Mouse (Mus musculus): ENCODE results near the gene Ptprr. TPM values are rescaled to one million over a fixed set of nuclear protein-coding genes. Genes with fewer than 3 reads are reported as not detected.

The Ptprr gene
- total RNA-seq, 2 experiments from 2014 or later, result 20.3 to 22.0 TPM

DNA sequence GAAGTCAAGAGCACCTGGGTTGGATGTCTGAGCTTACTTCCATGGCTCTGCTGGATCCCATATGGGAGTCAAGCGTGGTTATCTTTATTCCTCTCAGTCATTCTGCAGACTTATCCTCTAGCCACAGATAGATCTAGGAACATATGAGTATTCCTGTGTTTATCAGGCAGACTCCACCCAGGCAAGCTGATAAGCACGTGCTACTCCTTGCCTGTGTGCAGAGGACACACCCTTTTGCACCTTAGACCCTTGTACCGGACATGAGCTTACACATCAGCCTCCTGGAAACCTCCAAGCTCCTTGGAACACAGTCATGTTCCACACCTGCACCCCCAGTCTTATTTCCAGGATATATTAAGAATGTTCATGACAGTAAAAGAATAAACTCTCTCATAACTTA lies 165.2 kb downstream of the Ptprr start:
- DNase-seq (ENCODE audit: low spot score in 2 of 2), result no peak
- intact Hi-C loops (cut with DNase I), result no loop called here

DNA sequence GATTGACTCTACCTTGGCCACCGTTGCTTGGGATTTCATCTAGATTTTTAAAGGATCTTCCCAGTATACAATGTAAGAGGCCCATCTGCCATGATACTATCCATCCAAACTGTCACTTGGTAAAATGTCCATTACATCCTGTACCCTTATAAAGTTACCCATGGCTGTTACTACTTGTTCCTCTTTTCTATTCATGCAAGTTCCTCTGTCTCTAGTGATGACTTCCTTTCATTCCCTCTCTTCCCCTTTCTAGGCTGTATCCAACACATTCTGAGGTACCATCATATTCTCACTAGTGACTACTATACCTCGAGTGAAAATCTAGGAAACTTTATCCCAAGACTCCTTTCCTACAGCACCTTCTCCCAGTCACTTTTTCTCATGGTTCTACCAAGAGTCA lies 173.7 kb downstream of the Ptprr start:
- DNase-seq (ENCODE audit: low spot score in 2 of 2), result no peak
- intact Hi-C loops (cut with DNase I), result no loop called here

DNA sequence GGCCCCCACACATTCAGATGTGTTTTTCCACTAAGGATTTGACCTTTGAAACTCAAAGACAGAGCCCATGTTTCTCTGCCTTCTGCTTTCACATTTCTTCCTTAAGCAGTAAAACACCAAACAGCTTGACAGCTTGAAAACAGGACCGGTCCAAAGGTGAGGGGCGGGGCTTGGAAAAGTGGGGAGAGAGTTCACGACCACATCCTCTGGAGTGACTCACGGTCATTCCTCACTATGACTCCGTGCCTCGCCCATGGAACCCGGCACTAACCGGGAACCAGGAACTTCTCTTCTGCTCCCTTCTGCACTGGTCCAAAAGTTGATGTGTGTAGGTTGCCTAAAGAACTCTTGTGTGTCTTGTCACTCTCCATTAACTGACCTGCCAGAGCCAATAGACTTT lies 174.3 kb downstream of the Ptprr start:
- intact Hi-C loops (cut with DNase I), result no loop called here
- DNase-seq (ENCODE audit: low spot score in 2 of 2), result no peak

DNA sequence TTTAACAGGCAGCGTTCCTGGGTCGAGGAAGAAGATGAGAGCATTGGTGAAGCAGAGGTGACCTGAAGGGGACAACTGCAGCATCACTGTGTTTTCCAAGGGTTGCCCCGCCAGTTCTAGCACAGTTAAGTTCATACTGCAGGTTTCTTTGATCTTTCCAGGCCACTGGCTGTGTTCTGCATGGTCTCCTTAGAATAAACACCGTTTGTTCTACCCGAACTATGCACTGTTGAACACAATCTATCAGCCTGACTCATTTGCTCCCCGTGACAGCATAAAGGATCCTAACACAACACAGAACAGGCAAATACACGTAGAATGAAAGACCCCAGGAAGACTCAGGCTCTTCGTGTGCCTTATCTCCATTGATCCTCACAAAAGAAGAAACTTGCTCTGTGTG lies 176.4 kb downstream of the Ptprr start:
- intact Hi-C loops (cut with DNase I), result no loop called here
- no peak for DNase-seq (ENCODE audit: low spot score in 2 of 2)

DNA sequence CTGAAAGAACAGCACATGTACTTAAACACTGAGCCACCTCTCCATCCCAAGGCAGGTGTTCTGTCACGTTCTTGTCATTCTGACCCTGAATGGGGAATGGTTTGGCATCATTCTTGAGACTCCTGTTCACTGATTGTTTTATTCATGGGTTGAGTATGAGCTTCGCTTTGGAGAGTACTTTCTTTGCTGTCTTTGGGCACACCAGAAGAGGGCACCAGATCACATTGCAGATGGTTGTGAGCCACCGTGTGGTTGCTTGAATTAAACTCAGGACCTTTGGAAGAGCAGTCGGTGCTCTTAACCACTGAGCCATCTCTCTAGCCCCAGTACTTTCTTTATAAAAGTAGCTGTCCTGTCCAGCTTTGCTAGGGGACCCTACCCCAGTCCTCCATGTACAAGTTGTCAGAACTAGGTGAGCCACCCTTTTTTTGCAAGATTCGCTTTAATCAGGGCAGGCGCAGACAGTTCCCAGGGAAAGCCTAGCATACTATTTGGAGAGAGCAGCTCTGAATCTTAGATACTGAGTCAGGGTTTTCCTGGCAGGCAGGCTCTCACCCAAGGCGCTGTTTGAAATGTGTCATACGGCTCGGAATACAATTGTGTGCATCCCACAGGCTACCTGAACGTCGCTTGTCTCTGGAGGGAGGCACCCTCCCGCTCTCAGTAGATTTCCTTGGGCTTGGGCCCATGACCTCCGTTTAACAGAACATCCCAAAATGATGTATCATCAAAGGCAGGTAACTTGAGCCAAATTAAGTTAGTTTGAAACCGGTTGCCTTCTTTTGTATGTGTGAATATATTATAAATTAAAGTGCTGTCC lies 178.8 kb downstream of the Ptprr start:
- intact Hi-C loops (cut with DNase I), result loop anchor here (1.0 to 2.0 kb wide), 3 partner anchors 113 to 276 kb away; partner anchors contain the start of gene Ptprr
- peak; percentile 13 to 49 for DNase-seq (ENCODE audit: low spot score in 2 of 2)

DNA sequence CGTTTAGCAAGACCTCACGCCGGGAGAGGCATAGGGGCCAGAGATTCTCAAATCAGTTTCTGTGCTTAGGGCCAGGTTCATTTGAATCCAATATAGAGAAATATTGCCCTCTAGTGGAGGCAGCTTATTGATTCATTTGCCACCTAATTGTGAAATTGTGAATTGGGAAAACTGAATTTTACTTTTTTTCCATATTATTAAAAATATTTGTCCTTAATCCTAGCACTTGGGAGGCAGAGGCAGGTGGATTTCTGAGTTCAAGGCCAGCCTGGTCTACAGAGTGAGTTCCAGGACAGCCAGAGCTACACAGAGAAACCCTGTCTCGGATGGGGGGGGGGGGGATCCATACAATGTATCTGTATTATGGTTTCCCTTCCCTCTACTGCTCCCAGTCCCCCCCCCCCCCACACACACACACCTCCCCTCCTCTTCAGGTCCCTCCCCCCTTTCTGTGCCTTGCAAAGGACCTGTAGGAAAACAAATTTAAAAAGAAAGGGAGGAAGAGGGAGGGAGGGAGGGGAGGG lies 179.5 kb downstream of the Ptprr start:
- DNase-seq (ENCODE audit: low spot score in 2 of 2), result peak; percentile 21 to 51
- intact Hi-C loops (cut with DNase I), result loop anchor here (1.0 to 2.0 kb wide), 3 partner anchors 113 to 277 kb away; partner anchors contain the start of gene Ptprr

DNA sequence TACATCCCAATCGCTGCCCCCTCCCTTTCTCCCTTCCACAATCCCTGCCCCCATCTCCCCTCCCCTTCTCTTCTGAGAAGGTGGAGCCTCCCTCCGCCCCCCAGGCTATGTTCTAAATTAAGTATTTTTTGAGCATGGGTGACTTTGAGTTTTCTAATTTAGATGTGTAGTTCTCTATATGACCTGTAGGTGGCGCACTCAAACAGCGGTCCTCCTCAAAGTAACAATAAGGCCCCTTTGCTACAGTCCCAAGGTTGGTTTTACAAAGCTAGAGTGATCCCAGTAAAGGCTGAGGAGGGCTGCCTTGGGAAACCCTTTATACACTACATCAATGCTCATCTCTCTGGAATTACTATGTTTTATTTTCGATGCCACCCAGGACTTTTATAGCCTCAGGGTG lies 181.0 kb downstream of the Ptprr start:
- peak in 1 of 2 experiments; percentile 16 for DNase-seq (ENCODE audit: low spot score in 2 of 2)
- intact Hi-C loops (cut with DNase I), result no loop called here

DNA sequence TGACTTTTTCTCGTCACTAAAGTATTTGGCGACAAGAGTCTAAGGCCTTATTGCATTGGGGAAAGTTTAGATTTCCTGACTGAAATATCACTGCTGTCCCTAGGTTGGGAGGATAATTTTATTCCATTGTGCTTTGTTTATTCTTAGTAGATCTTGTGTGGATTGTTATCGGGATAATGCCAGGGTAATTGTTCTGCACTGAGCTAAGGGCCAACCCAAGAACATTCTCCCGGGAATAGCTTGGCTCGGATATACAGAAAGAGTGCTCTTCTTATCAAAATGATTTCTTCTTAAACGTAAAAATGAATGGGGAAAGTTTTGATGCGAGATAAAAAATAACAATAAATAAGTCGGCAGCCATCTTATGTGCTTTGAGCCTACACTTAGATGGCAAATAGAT lies 183.5 kb downstream of the Ptprr start:
- intact Hi-C loops (cut with DNase I), result no loop called here
- no peak for DNase-seq (ENCODE audit: low spot score in 2 of 2)

DNA sequence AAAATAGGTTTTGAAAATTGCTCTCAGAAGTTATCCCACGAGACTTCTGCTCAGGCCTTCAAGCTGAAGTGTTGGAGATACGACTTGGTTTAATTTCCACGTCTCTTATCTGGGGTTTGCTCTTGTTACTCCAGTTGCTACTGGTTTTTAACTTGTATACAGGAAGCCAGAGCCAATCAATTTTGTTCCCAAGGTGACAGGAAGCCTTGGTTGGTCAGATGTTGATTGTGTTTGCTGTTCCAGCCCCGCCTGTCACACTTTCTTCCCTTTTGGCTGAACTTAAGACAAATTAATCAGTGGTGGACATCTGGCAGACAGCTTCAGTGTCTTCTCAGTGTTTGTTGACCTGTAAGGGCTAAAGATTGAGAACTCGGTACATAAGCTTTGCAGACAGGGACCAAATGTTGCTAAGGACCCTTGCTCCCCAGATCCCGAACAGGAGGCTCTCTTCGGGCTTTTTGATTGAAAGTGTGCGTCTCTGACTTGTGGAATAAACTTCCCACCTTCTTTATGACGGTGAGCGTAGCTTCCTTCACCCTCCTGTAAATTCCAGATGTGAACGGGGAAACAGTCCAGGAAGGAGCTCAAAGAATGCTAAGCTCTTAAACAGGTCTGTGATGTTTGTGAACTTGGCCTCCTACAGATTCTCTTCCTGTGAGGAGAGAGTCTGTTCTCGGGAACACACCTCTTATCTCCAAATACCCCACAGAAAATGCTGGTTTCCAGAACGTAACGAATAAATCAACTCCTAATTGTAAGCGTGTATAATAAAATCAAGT lies 187.8 kb downstream of the Ptprr start:
- intact Hi-C loops (cut with DNase I), result loop anchor here (5.0 kb wide), 2 partner anchors 62 to 687 kb away; no protein-coding TSS in a partner anchor
- DNase-seq (ENCODE audit: low spot score in 2 of 2), result no peak

DNA sequence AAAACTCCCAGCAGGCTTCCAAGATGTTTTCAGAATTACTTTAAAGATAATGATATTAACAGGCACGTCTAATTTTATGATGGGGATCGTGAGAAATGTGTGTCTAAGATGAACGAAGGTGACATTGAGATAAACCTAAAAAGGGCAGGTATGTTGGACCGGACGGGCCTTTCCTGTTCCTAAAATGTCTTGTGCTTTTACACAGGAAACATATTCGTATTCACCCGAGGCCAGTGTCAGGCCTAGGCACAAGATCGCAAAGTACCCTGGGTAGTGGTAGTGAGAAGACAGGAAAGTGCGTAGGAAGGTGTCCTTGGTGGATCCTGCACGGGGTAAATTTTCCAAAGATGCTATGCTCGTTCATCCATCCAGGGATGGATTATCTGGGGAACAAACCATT lies 188.4 kb downstream of the Ptprr start:
- no peak for DNase-seq (ENCODE audit: low spot score in 2 of 2)
- intact Hi-C loops (cut with DNase I), result loop anchor here (5.0 kb wide), 2 partner anchors 61 to 686 kb away; no protein-coding TSS in a partner anchor

DNA sequence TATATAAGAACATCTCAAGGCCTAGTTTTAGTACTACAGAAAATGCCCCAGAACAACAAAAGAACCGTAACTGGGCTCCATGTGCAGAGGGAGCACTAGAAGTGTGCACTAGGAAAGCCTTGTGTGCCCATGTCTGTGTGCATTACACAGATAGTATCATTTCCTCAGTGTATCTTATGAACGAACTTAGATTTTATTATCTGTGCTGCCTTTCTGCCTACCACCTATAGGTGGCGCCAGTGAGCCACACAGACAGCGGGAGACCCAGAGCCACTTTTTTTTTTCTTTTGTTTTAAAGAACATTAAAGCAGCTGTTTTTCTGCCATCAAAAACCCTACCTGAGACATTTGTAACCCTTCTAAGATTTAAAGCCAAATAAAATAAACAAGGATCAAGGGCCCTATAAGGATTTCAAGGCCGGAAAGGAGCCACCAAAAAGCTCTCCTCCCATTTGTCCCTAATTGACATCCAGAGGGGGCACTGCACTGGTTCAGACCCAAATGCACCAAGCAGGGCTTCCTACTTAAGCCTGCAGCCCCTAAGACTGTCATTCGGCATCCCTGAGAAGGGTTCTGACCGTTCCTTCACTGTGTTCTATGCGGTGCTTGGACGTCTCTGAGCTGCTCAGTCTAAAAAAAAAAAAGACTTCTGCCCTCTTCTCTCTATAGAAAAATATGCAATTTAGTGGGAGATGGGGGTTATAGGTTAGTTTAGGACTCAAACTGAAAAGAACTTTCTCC lies 190.1 kb downstream of the Ptprr start:
- intact Hi-C loops (cut with DNase I), result loop anchor here (1.0 to 5.0 kb wide), 3 partner anchors 59 to 684 kb away; no protein-coding TSS in a partner anchor
- DNase-seq (ENCODE audit: low spot score in 2 of 2), result peak; percentile 69

DNA sequence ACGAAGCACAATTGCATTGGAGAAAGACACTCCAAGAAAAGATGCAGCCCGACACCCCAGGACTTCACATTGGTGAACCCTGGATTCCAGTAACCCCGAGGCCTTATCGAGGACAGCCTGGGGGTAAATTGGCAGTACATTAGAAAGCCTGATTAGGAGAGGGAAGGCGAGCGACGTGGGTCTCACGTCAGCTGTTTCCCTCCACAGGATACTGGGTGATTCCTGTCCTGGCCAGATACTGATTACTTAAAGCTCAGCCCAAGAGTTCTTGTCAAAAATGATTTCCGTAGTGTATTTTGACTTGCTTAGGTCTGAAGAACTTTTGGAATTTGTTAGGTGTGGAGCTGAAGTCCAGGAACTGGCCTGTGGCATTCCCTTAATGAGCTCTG lies 190.7 kb downstream of the Ptprr start:
- intact Hi-C loops (cut with DNase I), result loop anchor here (1.0 to 5.0 kb wide), 3 partner anchors 59 to 684 kb away; no protein-coding TSS in a partner anchor
- DNase-seq (ENCODE audit: low spot score in 2 of 2), result no peak

DNA sequence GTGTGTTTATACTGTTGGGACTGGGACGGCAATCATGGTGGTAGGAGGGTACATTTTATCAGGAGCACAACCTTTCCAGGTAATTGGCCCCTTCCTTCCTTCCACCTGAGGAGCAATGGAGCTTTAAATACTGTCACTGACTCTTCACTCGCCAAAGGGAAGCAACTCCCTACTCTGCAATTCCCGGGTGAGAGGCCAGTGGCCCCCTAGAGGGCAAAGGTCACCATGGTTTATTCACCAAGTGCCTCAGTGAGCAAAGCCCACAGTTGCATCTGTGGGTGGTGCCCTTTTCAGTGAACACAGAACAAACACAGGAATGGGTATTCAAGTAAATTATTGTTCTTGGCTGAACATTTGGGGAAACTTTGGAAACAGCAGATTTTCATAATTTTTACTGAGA lies 194.1 kb downstream of the Ptprr start:
- no peak for DNase-seq (ENCODE audit: low spot score in 2 of 2)
- intact Hi-C loops (cut with DNase I), result no loop called here

DNA sequence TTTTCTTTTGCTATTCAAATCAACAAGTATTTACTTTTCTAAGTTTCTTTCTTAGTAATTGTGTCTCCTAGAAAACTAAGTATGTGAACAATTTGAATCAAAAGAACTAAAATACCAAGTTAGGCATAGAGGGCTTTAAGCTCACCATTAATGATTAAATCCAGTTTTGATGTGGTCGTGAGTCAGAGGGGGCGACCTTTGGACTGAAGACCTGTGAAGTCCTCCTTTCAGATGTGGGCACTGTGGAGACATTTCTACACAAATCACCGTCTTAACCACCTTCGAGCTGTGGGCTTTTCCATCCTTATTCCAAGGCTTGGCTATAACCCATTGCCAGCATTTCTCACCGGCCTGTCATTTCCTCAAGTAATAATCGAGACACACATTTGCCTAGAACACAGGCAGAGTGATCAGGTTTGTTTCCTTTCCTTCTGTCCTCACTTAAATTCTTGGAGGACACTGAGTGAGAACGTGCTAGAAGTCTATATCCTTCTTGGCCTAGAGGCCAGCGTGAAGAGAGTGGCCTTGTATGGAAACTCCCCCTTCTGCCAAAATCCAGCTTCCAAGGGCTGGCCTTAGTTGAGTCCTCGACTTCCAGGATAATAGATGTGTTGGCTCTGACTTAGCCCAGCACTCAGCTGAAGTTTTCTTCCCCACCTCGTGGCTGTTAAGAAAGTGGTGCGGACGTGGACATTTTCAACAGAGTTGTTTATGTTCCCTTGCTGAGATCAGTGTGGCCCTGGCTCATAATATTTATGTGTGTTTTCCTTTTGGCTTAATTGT lies 202.5 kb downstream of the Ptprr start:
- intact Hi-C loops (cut with DNase I), result no loop called here
- no peak for DNase-seq (ENCODE audit: low spot score in 2 of 2)

DNA sequence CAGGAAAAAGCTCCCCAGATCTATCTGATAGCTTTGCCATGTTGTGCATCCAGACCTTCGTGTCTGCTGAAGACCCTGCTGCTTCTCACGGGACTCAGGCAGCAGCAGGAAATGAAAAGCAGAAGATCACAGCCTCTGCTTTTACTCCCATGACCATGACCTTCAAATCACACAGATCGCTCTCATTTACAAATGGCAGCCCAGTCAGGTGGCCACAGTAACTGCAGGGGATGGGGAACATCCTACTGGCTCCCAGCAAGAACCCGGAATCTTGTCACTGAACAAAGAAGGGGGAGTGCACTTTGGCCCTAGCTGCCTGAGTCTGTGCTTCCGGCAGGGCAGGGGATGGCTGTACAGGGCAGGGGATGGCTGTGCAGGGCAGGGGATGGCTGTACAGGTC lies 217.3 kb downstream of the Ptprr start:
- no peak for DNase-seq (ENCODE audit: low spot score in 2 of 2)

DNA sequence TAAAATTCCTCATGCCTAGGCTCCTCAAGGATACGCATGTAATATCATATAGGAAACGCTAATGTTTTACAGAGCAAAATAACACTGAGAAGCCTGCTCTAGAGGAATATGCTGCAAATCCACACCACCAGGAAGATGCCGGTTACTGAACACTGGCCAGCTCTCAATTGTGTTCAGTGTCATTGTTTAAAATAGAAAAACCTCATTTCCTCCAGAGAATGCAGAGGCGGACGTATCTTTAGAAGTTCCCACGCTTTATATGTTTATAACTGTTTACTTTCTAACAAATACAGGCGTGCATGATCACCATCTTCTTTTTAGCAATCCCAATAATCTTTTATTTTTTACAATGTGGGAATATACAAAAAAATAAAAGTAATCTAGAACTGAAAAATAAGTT lies 224.2 kb downstream of the Ptprr start:
- peak in 1 of 2 experiments; percentile 31 for DNase-seq (ENCODE audit: low spot score in 2 of 2)
- intact Hi-C loops (cut with DNase I), result no loop called here

More for the DNA sequence above, 217.3 kb downstream of the Ptprr start:
- intact Hi-C loops (cut with DNase I), result no loop called here

DNA sequence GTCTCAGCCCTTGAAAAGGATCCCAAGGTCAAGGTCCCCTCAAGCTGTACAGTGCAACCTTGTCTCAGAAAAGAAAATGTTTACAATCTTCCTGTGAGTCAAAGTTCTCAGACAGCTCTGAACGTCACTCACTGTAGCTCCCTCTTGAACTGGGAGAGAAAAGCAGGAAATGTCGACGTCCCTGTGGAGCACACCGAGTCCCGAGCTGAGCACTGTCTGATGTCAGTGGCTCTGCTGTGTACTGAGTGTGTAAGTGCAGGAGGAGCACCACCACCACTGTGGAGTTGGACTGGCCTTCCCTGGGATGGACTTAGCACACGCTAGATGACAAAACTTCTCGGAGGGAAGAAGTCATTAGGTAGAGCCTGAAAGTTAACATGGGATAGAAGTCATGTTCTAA lies 225.4 kb downstream of the Ptprr start:
- intact Hi-C loops (cut with DNase I), result no loop called here
- no peak for DNase-seq (ENCODE audit: low spot score in 2 of 2)

DNA sequence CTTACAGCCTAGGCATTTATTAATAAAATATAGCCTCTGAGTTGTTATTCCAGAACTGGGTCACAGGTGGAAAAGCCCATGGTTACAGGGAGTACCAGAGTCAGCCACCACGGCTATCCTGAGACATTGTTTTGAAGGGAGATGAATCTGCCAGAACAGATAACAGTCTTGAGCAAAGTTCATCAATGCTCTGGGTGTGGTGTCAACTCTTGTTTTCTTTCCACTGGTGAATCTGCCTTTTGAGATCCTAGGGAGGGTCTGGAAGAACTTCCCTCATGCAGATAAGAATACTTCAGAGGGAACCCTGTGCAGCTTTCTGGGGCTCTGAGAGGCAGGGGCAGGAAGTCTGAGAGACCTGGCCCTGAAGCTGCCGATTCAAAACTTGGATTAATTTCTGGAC lies 227.6 kb downstream of the Ptprr start:
- no peak for DNase-seq (ENCODE audit: low spot score in 2 of 2)
- intact Hi-C loops (cut with DNase I), result no loop called here

DNA sequence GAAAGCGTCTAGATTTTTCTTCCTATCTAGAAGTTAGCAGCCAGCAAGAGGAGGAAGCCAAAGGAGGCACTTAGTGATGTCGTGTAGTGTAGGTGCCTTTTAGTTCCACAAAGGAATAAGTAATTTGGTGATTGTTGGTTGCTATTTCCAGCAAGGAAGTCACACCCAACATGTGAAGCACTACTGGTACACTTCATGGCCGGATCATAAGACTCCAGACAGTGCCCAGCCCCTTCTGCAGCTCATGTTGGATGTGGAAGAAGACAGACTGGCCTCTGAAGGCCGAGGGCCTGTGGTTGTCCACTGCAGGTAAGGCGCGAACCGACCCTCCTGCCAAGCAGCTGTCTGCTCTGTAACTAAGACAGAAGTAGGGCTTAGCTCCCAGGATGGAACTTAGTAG lies 234.7 kb downstream of the Ptprr start:
- intact Hi-C loops (cut with DNase I), result no loop called here
- no peak for DNase-seq (ENCODE audit: low spot score in 2 of 2)
